Mouse (Mus musculus) induced T-regulatory cell, adult 2 months (primary cell): Measurements from ENCODE around the gene Asrgl1.
A peak's percentile ranks its signal among the peaks of the same experiment; 100 is the strongest.
"Not testable (repeated sequence)": the region's sequence is repeated elsewhere in the genome, so short reads cannot be mapped to it uniquely, and the experiment has no call there.

Experiments used
- DNase-seq: peaks from one replicate; pipeline ENCODE4 v3.0.0-alpha.2; 2012; ENCODE audit warnings: low read depth

Gene Asrgl1

GRCm38 (mm10) chr19:9135512-9136331 is at the start of gene Asrgl1:
Gene Asrgl1, minus strand, starts transcription at chr19:9135636.
- DNase-seq = peak; percentile 93

GRCm38 (mm10) chr19:9146214-9146613 is 10.8 kb upstream of the Asrgl1 start:
- DNase-seq = no peak

- DNase-seq = no peak
Measured at GRCm38 (mm10) chr19:9143639-9144125, 8.2 kb upstream of the Asrgl1 start.

GRCm38 (mm10) chr19:9143230-9143629 is 7.8 kb upstream of the Asrgl1 start:
- no peak for DNase-seq

- DNase-seq = not testable (repeated sequence)
Measured at GRCm38 (mm10) chr19:9140361-9140760, 4.9 kb upstream of the Asrgl1 start.

GRCm38 (mm10) chr19:9137159-9137558 is 1.7 kb upstream of the Asrgl1 start:
- DNase-seq = no peak

GRCm38 (mm10) chr19:9134746-9135511 is 507 bp downstream of the Asrgl1 start:
- peak; percentile 73 for DNase-seq

- no peak for DNase-seq
Measured at GRCm38 (mm10) chr19:9129996-9130395, 5.4 kb downstream of the Asrgl1 start.

- no peak for DNase-seq
Measured at GRCm38 (mm10) chr19:9128499-9129194, 6.8 kb downstream of the Asrgl1 start.

- DNase-seq = peak; percentile 35
Measured at GRCm38 (mm10) chr19:9123986-9124385, 11.4 kb downstream of the Asrgl1 start.

- no peak for DNase-seq
Measured at GRCm38 (mm10) chr19:9122390-9122789, 13.0 kb downstream of the Asrgl1 start.

- no peak for DNase-seq
Measured at GRCm38 (mm10) chr19:9119655-9120425, 15.6 kb downstream of the Asrgl1 start.

GRCm38 (mm10) chr19:9117275-9117674 is 18.2 kb downstream of the Asrgl1 start:
- DNase-seq = no peak

- DNase-seq = no peak
Measured at GRCm38 (mm10) chr19:9116268-9116667, 19.2 kb downstream of the Asrgl1 start.

- no peak for DNase-seq
Measured at GRCm38 (mm10) chr19:9112043-9112442, 23.4 kb downstream of the Asrgl1 start.

- DNase-seq = peak; percentile 89
Measured at GRCm38 (mm10) chr19:9110182-9110869, 25.1 kb downstream of the Asrgl1 start.

GRCm38 (mm10) chr19:9108536-9108935 is 26.9 kb downstream of the Asrgl1 start:
- no peak for DNase-seq

GRCm38 (mm10) chr19:9107379-9107755 is 28.1 kb downstream of the Asrgl1 start:
- peak; percentile 37 for DNase-seq

GRCm38 (mm10) chr19:9106751-9107378 is 28.6 kb downstream of the Asrgl1 start:
- DNase-seq = no peak

GRCm38 (mm10) chr19:9106096-9106495 is 29.3 kb downstream of the Asrgl1 start:
- no peak for DNase-seq
